Mouse (Mus musculus) kidney, adult 2 months (tissue): ENCODE data around the gene Disc1.

Experiments
- CTCF ChIP-seq: fragments of 200-500 bp; conservative IDR thresholded peaks from 2 replicates; pipeline ENCODE4 v1.5.1; 2011; ENCODE audit warnings: low read depth, mild to moderate bottlenecking, control low read depth, low read length, moderate library complexity, mixed read lengths; ENCODE audit not compliant: insufficient read depth, insufficient read length
- POLR2A ChIP-seq: fragments of 200-500 bp; IDR thresholded peaks from one replicate; pipeline ENCODE4 v1.6.1; 2011; ENCODE audit warnings: low read depth, low read length, control low read depth

DNA sequence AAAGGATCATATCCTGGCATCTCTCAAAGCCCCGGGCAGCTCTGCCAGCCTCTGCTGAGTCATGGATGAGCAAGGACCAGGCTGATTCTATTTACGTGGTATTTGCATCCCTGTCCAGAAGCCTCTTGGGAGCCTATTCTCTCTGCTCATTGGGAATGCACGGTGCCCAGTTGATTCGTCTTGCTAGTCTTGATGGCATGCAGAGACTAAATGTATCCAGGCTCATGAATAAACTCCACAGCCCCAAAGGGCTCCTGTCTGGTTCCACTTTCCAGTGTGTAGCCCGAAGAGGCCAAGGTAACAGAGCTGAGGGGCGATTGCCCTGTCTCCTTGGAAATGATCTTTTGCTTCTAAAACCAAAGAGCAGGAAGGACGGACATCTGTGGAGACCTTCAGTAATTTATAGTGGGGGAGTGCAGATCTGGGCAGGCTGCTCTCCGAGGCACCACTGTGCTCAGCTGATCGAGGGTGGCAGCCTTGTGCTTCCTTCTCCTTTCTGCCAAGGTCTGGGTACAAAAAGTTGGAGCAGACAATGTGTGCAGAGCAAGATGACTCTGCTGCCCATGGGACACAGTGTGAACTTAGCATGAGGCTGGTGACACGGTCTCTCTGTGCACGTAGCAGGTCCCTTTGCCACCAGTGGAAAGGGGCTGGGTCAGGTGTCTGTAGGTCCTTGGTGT, 201.2 kb downstream of the Disc1 start:
- no peak for TF ChIP-seq CTCF
- no peak for TF ChIP-seq POLR2A
